Mouse (Mus musculus) ES-E14 (cell line): ENCODE data around the gene Col28a1.

Experiments
- HCFC1 ChIP-seq: IDR thresholded peaks from 2 replicates; pipeline ENCODE4 v1.6.1; 2012; ENCODE audit warnings: low read length, inconsistent platforms, borderline replicate concordance; ENCODE audit not compliant: insufficient read depth
- MAFK ChIP-seq: IDR thresholded peaks from 2 replicates; pipeline ENCODE4 v1.6.1; 2014; ENCODE audit warnings: mild to moderate bottlenecking, low read depth, low read length, inconsistent platforms; ENCODE audit not compliant: insufficient read depth

DNA sequence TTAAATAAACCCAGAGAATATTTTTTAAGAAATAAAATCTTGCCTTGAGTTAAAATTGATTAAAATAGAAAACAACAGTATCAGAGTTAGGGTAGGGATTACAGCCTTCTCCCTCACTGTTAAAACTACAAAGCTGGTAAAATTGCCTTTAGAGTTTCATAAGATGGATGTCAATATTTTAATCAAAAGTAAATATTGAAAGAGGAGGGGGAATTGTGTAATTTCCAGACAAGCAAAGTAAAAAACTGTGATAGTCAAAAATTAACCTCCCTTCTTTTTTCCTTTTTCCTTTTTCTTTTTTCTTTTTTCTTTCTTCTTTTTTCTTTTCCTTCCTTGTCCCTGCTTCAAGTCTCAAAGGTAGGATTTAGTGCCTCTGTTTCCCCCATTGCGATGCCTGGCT lies 146.6 kb downstream of the Col28a1 start:
- no peak for TF ChIP-seq HCFC1
- no peak for TF ChIP-seq MAFK
